Mouse (Mus musculus) ovary, adult 18-20 months (tissue): Measurements from ENCODE around the gene Tmc4.
A peak's percentile ranks its signal among the peaks of the same experiment; 100 is the strongest.
"Not testable (repeated sequence)": the region's sequence is repeated elsewhere in the genome, so short reads cannot be mapped to it uniquely, and the experiment has no call there.

Experiments
- DNase-seq: peaks from one replicate; pipeline ENCODE4 v3.0.0; 2022; ENCODE audit warnings: low spot score, mixed read lengths

The Tmc4 gene

DNA sequence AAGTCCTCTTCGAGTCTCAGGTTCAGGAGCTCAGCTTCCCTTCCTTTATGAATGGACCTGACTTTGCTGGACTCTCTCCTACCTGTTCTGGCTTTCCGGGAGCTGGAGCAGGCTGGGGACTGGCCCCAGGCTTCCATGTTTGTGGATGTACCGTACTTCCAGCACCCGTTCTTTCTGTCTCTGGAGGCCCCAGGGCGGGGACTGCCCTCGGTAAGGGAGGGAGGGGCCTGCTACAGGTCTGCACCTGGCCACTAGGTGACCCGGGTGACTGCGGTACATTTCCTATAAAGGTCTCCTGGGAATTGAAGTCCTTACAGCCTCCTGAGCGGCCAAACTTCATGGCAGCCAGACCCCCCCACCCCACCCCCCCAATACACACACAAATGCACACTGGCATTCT lies at the start of gene Tmc4:
Gene Tmc4 (minus strand): TSS at position 212 of the 400 bp plus-strand sequence.
- DNase-seq, result no peak

DNA sequence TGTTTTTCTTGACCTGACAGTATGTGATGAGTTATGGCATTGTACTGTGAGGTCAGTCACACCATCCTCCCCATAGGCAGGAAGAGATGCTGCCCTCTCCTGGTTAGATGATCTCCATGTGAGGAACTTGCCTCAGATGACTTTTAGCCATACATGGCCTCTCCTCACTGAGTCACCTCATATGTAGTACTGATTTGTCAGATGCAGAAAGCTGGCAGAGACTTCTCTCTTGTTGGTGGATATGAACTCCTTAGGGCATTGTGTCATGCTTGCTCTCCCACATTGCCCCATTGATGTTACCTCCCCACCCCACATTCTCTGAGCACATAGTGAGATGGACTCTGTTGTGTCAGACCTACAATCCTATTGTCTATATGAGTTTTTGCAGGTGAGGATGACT lies 48.1 kb upstream of the Tmc4 start:
- DNase-seq, result not testable (repeated sequence)

DNA sequence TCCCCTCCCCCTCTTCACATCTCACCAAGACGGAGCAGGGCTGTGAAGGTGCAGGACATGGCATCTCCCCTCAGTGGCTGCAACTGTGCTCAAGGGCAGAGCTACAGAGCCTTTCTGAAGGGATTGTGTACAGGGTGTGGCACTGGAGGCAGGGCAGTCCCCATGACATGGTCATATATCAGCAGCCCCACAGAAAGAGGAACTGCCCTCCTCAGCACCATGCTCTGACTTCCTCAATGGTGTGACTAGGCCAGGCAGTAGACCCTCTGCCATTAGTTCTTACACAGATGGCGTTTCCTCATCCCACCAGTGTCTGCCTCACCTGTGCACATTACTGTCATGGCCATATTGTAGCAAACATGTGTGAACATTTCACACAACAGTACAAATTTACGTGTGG lies 42.9 kb upstream of the Tmc4 start, which contains the start of gene Pirb:
Gene Pirb (minus strand): TSS at position 124 of the 400 bp plus-strand sequence.
- DNase-seq, result not testable (repeated sequence)

DNA sequence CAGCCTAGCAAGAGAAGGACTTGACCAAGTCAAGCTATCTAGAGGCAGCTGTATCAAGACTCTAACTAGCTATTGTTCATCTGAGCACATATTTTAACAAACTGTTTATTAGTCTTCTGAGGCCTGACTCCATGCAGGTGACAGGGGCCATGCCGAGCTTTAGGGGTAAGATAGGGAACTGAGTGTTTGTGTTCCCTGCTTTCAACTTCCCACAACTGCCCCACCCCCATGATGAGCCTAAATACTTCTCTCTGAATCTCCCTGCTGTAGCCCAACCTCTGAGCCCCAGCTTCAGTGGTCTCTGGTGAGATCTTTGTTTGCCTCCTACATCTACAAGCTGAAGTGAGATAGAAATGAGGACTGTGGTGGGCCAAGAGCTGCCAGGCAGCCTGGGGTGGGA lies 37.9 kb upstream of the Tmc4 start:
- no peak for DNase-seq

DNA sequence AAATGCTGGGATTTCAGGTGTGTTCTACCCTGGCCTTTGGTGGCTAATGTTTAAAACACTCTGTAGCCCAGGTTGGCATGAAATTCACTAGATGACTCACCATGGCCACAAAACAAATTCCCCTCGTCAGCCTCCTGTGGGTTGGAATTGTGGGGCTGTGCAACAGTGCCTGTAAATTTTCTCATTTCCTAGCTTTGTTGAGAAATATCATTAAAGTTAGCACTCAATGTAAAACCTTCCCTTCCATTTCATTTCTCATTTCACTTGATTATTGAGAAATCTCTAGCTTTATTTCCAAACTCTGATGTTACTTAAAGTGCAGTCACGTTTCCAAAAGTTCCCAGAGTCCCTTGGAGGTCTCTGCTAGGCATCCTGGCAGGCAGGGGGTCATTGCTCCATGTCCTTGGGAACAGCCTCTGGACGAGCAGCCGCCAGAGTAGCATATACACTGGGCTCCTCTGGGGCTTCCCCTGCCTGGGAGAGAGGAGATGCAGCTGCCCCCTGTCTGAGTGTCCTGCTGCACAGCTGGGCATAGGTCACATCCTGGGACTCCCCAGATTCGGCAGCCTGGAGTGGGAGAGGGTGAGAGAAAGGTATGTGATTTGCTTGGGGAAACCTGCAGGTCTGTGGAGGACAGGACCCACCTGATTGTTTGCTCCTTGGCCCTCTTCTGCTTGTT lies 35.0 kb upstream of the Tmc4 start:
- DNase-seq, result no peak

DNA sequence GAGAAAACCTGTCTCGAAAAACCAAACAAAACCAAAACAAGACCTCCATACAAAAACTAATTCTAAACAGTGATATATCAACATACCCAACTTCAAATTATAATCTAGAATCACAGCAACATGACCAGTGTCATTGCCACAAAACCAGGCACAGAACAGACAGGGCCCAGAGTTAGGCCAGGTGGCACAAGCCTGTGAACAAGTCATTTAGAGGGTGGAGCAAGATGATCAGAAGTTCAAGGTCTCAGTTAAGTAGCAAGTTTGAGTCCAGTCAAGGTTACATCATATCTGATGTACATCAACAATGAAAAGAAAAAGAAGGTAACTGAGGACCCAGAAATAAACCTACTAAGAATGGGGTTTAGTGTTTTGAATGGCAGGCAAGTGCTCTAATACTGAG lies 31.6 kb upstream of the Tmc4 start:
- DNase-seq, result no peak

DNA sequence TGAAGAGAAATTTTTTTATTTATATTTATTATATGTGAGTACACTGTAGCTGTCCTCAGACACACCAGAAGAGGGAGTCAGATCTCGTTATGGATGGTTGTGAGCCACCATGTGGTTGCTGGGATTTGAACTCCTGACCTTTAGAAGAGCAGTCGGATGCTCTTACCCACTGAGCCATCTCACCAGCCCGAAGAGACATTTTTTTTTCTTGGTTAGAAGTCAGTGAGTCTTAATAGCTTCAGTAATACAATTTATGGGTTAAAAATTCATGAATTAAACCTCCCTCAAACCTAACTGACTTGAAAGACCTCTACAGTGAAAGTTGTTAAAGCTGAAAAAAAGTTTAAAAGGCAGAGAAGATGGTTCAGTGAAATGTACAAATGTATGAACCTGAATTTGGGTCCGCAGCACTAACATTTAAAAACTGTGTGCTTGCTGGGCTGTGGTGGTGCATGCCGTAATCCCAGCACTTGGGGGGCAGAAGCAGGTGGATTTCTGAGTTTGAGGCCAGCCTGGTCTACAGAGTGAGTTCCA lies 31.2 kb upstream of the Tmc4 start:
- DNase-seq, result not testable (repeated sequence)

DNA sequence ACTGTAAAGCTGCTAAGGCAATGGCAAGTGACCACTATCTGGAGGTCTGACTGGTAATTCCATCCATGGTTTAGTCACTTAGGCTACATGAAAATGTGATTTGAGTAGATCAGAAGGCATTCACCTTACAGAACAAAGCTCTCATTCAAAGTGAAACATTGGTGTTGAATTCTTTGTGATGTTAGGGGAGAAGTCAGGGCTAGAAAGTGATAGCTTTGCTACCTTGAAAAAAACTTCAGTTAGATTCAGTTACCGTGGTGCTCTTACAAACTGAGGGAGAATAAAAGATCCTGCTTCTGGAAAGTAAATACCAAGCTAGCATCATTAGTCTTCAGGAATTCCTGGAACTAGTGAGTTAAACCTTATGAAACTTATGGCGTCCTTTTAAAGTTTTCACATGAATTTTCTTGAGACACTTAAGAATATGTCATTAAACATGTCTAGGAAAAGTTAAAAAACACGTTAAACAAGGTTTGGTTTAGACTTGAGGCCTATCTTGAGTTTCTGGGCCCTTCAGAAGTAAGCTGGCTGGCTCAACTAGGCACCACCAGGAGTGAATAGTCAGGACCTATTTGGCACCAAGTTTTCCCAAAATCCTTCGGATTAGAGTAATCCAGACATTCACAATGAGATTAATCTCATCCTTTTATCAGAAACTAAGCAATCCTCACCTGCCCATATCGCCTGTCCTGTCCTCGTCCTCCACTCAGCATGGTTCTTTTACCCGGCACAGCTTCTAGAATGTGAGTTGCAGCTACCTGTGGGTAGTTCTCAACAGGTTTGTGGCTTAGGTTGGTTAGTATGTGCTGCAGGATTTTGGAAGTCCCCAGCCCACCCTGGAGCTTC lies 30.4 kb upstream of the Tmc4 start:
- DNase-seq, result no peak

DNA sequence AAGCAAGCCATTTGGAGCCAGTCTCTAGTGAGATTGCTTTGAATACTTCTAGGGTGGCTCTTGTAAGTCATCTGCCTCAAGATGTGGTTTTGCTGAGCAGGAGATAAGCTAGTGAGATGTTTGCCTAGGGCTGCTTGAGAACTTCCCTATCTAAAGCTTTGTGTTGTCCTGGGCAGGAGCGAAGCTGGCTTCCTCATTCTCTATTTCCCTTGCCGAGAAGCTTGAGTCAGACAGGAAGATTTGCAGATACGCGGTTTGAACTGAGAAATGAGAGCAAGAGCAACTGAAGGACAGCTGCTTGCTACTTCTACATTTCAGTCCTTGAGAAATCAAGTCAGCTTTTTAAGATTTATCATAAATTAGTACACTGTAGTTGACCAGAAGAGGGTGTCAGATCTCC lies 29.7 kb upstream of the Tmc4 start:
- DNase-seq, result no peak

DNA sequence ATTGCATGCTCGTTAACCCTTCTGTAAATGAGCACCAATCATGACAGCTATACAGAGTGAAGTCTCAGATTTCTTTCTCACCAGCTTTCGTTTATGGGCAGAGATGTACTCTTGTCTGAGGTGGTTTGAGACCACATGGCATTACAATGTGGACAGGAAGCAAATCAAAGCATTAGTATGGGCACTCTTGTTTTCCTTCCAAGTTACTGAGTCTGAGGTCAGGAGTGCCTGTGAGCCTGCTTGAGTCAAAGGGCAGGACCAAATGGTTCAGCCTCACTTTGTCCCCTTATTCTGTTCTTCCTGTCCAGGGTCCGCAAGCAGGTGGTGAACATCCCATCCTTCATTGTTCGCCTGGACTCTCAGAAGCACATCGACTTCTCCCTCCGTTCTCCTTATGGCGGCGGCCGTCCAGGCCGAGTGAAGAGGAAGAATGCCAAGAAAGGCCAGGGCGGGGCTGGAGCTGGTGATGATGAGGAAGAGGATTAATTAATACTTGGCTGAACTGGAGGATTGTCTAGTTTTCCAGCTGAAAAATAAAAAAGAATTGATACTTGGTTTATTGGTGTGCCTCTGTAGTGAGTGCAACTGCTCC lies 29.1 kb upstream of the Tmc4 start:
- DNase-seq, result no peak

DNA sequence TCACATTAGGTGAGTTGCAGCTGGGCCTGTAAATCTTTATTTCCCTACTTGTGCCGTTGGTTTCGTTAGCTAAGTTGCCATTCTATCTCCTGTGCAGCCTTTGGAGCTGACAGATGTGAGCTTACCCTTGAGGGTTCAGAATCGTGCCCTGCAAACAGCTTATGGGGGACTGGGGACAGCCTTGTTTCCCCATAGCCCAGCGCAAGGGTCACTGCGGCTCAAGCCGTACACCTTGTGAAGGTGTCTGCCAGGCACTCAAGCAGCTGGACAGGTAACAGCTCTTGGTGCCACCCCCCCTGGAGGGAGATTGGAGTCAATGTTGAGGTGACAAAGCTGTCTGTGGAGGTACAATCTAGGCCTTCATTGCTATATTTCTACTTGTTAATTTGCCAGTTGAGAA lies 28.6 kb upstream of the Tmc4 start:
- DNase-seq, result no peak

DNA sequence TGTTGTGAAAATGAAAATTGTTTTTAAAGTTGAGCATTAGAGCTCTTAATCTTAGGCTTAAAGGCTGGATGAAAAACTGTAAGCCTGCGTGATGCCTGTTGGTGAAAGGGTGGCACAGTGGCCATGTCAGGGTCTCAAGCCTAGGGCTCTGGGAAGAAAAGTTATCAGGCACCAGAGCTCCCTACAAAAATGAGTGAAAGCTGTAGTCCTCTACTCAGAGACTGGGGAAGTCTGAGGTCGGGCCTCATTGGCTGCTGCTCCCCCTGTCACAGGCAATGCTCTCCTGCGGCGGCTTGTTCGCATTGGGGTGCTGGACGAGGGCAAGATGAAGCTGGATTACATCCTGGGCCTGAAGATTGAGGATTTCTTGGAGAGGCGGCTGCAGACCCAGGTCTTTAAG lies 28.1 kb upstream of the Tmc4 start:
- DNase-seq, result not testable (repeated sequence)

DNA sequence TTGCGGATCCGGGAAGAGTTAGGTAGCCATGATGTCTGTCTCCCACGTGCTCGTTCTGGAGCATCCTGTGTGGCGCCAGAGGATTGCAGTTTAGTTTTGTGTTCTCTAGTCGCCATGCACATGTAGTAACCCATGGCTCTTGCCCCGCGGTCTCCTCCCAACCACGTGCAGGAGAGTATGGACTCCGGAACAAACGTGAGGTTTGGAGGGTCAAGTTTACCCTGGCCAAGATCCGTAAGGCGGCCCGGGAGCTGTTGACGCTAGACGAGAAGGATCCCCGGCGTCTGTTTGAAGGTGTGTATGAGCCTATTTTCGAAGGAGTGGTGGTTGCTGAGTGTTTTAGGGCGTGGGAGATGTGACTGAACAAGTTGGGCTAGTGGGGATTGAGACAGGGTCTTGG lies 27.1 kb upstream of the Tmc4 start:
- no peak for DNase-seq

DNA sequence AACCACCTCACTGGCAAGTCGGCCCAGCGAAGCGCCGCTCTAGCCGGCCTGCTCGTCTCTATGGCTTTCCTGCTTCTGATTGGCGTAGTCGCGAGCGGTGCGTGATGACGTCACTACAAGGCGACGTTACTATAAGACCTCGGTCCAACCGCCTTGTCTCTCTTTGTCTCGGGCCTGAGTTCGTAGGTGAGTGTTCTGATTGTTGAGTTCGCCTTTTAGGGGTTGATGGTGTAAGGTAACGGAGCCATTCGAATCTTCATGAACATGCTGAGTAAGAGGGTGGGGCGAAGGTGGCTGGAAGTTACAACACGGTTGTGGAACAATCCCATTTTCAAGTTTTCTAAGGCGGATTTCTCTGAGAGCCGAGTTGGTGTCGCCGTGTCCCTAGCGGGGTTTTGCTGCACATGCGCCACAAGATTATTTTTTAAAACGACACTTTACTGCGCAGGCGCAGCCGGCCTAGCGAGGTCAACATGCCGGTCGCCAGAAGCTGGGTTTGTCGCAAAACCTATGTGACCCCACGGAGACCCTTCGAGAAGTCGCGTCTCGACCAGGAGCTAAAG lies 26.6 kb upstream of the Tmc4 start, which contains the start of gene Rps9:
Gene Rps9 (plus strand): TSS at position 115 of the 563 bp plus-strand sequence.
- peak; percentile 91 for DNase-seq

DNA sequence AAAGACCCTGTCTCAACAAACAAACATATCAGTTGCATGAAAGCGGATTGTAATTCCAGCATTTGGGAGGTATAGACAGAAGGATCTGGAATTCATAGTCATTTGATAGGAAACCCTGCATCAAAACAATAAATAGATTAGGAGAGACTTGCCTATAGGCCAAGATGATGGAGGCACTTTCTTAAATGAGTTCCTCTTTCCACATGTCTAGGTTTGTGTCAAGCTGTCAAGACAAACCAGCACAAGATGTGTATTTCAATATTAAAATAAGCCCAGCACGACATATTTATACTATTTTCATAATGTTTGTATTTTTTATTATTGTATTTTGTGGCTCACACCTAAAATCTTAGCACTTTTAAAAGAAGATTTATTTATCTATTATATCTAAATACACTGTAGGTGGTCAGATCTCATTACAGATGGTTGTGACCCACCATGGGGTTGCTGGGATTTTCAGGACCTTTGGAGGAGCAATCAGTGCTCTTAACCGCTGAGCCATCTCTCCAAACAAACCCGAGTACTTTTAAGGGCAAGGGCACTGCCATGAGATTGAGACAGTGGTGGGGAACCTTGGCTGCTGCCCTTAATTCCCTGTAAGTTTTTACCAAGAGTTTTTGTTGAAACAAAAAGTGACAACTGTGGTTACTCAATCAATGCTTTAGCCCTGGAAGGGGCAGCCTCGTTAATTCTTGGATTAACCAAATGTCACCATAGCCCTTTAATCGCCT lies 26.0 kb upstream of the Tmc4 start:
- DNase-seq, result no peak

DNA sequence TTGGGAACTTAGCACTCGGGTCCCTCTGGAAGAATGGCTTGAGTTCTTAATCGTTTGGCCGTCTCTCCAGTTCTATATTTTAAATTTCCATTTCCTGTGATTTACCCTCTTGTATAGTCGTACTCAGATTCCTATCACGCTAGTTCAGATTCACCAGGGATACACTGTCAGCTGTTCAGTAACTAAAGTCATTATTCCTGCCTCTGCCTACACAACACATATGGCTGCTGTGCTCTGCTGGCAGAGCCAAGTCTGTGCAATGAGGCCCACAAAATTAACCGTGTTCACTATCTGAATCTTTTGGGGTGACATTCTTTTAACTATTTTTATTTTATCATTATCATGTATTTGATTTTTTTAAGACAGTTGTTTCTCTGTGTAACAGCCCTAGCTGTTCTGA lies 21.1 kb upstream of the Tmc4 start:
- DNase-seq, result no peak

DNA sequence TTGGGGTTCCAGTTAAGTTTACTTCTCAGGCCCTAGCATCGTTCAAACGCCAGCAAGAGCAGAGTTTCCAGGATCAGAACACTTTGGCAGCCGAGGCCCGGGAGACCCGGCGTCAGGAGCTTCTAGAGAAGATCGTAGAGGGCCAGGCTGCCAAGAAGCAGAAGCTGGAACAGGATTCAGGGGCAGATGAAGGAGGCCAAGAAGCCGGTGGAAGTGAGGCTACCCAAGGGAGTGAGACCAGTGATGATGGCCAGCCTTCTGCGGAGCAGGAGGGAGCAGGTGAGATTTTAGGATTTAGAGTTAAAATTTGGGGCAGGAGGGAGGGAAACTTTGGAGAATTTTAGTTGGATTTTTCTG lies 17.6 kb upstream of the Tmc4 start:
- not testable (repeated sequence) for DNase-seq

DNA sequence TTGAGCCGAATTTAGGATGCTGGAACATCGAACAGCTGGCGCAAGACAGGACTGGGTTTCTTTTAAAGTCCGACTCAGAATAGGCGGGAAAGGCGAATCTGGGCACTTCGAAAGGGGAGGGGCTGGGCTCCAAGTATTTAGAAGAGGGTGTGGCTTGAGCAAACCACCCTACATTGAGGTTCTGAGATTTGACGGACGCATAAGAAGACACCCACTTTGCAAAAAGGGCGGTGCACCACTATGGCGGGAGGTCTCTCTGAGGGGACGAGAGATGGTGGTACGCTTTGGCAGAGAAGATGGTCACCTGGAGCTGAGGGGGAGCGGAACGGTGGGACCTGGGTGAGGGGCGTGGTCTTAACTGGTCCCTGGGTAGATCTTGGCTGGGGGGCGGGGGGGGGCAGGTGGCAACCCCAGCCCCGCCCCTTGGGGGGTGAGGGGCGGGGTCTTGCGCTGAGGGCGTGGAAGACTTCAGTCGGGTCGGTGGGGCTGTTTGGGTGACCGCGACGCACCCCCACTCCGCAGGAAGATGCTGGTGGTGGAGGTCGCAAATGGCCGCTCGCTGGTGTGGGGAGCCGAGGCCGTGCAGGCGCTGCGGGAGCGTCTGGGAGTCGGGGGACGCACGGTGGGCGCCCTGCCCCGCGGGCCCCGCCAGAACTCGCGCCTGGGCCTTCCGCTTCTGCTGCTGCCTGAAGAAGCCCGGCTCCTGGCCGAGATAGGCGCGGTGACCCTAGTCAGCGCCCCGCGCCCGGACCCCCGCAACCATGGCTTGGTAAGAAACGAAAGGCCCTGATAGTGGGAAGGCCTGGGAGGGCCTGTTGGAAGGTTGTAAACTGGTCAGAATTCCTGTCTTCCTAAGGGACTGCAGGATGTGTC lies 17.0 kb upstream of the Tmc4 start:
- peak; percentile 78 for DNase-seq

DNA sequence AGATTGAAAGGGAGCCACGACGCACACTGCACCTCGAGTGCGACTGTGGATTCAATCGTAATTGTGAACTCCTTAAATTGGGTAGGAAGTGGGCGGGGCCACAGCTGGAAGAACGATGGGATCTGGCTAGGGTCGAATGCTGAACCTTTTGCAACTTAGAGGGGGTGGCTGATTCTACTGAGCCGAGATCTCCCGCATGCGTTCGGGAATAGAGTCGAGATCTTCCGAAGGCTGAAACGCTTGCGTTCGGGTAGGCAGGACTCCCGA lies 16.4 kb upstream of the Tmc4 start:
- DNase-seq, result no peak

DNA sequence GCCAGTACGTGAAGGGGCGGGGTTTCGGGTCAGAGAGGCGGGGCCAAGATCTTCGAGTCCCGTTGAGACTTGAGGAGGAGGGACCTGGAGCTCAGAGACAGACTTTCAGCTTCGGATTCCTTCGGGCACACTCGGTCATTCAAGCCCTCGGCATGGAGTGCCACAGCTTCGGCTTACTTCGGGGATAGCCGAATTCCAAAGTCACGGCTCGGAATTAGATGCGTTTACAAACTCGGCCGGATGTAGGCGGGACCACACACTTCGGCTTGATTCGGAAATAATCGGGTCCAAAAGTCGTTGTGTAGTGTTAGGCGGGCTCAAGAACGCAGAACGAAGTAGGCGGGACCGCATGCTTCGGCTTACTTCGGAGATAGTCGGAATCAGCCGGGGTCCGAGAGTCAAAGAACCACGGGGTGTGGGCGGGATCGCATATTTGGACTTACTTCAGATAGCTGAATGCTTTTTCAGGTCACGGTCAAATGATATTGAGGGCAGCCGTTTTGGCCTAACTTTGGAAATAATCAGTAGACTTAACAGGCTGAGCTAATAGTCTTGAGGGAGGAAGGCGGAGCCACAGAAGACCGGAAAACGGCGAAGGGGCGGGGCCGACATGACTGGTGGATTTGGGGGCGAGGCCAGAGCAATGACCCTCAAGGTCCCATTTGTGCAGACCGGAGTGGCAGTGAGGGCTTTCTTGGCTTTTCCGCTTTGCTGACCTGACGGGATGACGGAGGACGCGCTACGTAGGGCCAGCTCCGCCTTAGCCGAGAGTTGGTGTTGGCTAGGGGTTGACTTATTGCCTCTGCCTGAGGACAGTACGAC lies 15.8 kb upstream of the Tmc4 start, which contains the start of gene Mboat7:
Gene Mboat7 (minus strand): TSS at position 537 of the 822 bp plus-strand sequence.
- DNase-seq, result peak; percentile 95
